ENCODE assay signal across 8 mouse cellular contexts in the genomic region with DNA sequence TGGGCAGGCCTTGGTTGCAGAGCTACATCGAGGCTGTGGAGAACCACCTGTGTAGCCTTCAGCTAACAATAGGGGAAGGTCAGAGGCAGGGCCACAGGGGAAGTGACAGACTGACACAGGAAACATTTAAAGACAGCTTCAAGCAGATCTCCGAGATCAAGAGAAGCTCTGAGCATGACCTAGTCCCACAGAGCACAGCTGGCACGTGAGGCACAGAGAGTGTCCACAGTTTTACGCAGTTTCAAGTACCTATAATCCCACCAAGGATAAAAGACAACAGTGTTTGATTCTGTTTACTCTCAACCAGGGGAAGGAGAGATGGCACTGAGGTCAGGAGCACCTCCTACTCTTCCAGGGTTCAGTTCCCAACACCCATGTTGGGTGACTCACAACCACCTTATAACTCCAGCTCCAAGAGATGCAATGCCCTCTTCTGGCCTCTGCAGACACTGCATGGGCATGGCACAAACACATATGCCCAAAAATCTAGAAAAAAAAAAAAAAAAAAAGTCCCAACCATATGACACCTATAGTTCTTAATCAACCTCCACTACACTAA.
DNase-seq lines count a peak whose midpoint lies in the region; ATAC-seq and TF ChIP-seq lines count a peak whose summit lies in the region.

No protein-coding gene starts in this region.

- no peaks in the 10 kb centered on the region for H3K9me3 ChIP-seq in heart, embryonic 11.5 days (replicated peaks; ENCODE audit: control insufficient read depth, low read length)
- no peaks in the 10 kb centered on the region; the same call in 1 of the 2 replicates for H3K9me3 ChIP-seq in heart, embryonic 12.5 days (replicated peaks)

- H3K4me1 ChIP-seq in heart, embryonic 11.5 days (ENCODE audit: control insufficient read depth, insufficient read depth, low read length) = peaks cover 71% of the 10 kb centered on the region
- H3K4me1 ChIP-seq in heart, embryonic 12.5 days (replicated peaks) = peaks cover 90% of the 10 kb centered on the region
- H3K4me1 ChIP-seq in bone marrow macrophage, adult 2 months (ENCODE audit: control insufficient read depth, insufficient read depth, low read length) = peaks cover 51% of the 10 kb centered on the region

- no peak overlapping the region for H3K9ac ChIP-seq in heart, embryonic 11.5 days (ENCODE audit: low read depth, low read length)
- H3K9ac ChIP-seq in heart, embryonic 12.5 days = no peak overlapping the region

- H3K4me3 ChIP-seq in heart, embryonic 11.5 days (ENCODE audit: low read depth, low read length) = no peak overlapping the region
- H3K4me3 ChIP-seq in heart, embryonic 12.5 days = no peak overlapping the region
- H3K4me3 ChIP-seq in bone marrow macrophage, adult 2 months (ENCODE audit: insufficient read depth, low read length) = no peak overlapping the region

- no peaks in the 10 kb centered on the region for H3K27me3 ChIP-seq in heart, embryonic 11.5 days (ENCODE audit: control insufficient read depth, insufficient read depth, low read length)
- H3K27me3 ChIP-seq in heart, embryonic 12.5 days (replicated peaks) = no peaks in the 10 kb centered on the region

- peak; percentile 80 for DNase-seq in 416B (ENCODE audit: low read depth)
- no peak for DNase-seq in right cerebral cortex, postnatal 25 days
- DNase-seq in kidney, postnatal 10 days = no peak
- DNase-seq in left cerebral cortex, postnatal 14 days (ENCODE audit: low spot score in 2 of 2) = no peak

- peaks cover 4% of the 10 kb centered on the region; the same call in 1 of the 2 replicates for H3K36me3 ChIP-seq in heart, embryonic 11.5 days (ENCODE audit: control insufficient read depth, insufficient read depth, low read length)
- peaks cover 23% of the 10 kb centered on the region for H3K36me3 ChIP-seq in heart, embryonic 12.5 days

- no peak for TF ChIP-seq CTCF in bone marrow macrophage, adult 2 months (IDR thresholded peaks at IDR 0.05; ENCODE audit: low read depth, low read length)

- TF ChIP-seq POLR2A in bone marrow macrophage, adult 2 months (IDR thresholded peaks at IDR 0.05; ENCODE audit: borderline replicate concordance, low read depth, low read length) = no peak

- ATAC-seq in heart, embryonic 11.5 days (replicated peaks; ENCODE audit: insufficient number of reproducible peaks, low FRiP score, low TSS enrichment) = no peak
- no peak for ATAC-seq in heart, embryonic 12.5 days (ENCODE audit: insufficient number of reproducible peaks, low FRiP score)
- peak; percentile 46 for ATAC-seq in megakaryocyte, adult 5-6 weeks (ENCODE audit: poor library complexity, severe bottlenecking)

- H3K4me2 ChIP-seq in heart, embryonic 11.5 days = no peak overlapping the region
- no peak overlapping the region for H3K4me2 ChIP-seq in heart, embryonic 12.5 days

- intact Hi-C loops in left cerebral cortex, postnatal 14 days (cut with DNase I) = no loop called here

- peak overlapping the region; percentile 32; the same call in 1 of the 2 replicates for H3K27ac ChIP-seq in heart, embryonic 11.5 days (ENCODE audit: low read depth, low read length)
- H3K27ac ChIP-seq in heart, embryonic 12.5 days (ENCODE audit: poor library complexity, severe bottlenecking) = no peak overlapping the region
- H3K27ac ChIP-seq in bone marrow macrophage, adult 2 months (ENCODE audit: insufficient read depth, low read depth, low read length) = peak overlapping the region; percentile 74

- 47% methylated on average over 4 of the region's 4 CpGs for WGBS in heart, embryonic 11.5 days (ENCODE audit: insufficient replicate concordance)
- 58% methylated on average over 4 of the region's 4 CpGs for WGBS in heart, embryonic 12.5 days
